Mouse (Mus musculus) liver, embryonic 14.5 days (tissue): Measurements from ENCODE around the gene Vps16. TPM values are rescaled to one million over a fixed set of nuclear protein-coding genes. Genes with fewer than 3 reads are reported as not detected.
A peak's percentile ranks its signal among the peaks of the same experiment; 100 is the strongest.

Source experiments
- ATAC-seq: fragments of 200-750 bp; cut with Nextera tagmentation; 2 replicates; pipeline ENCODE4 v1.8.0; 2017; ENCODE audit warnings: moderate number of reproducible peaks, mild to moderate bottlenecking, moderate library complexity; ENCODE audit not compliant: insufficient read depth
- DNase-seq, 3 experiments: peaks; one replicate each; pipeline ENCODE4 v3.0.0-alpha.2; 2012 to 2013; ENCODE audit warnings: low read depth in 3 of 3, low spot score in 3 of 3
- H3K27ac ChIP-seq: fragments of 300-500 bp; sonication (generic); 2 replicates; pipeline ENCODE4 v1.5.1; 2014; ENCODE audit warnings: moderate library complexity, mild to moderate bottlenecking, control low read depth, inconsistent platforms
- H3K27me3 ChIP-seq: fragments of 300-500 bp; sonication (generic); 2 replicates; pipeline ENCODE4 v1.6.1; 2014; ENCODE audit warnings: mild to moderate bottlenecking, low read length, moderate library complexity; ENCODE audit not compliant: control insufficient read depth, insufficient read depth
- H3K36me3 ChIP-seq: fragments of 300-500 bp; sonication (generic); replicated peaks from 2 replicates; pipeline ENCODE4 v1.6.1; 2014; ENCODE audit warnings: low read depth; ENCODE audit not compliant: control insufficient read depth, insufficient read depth
- H3K4me1 ChIP-seq, 2 experiments: fragments of 200-500 bp in 1 of 2; fragments of 300-500 bp in 1 of 2; sonication (generic) in 1 of 2; replicated peaks; 2 replicates each; pipeline ENCODE4 v1.6.1; 2012 to 2014; ENCODE audit warnings: antibody characterized with exemption in 1 of 2, inconsistent platforms in 1 of 2, low read length in 1 of 2; ENCODE audit not compliant: control insufficient read depth in 2 of 2, insufficient read depth in 2 of 2
- H3K4me2 ChIP-seq: fragments of 300-500 bp; sonication (generic); 2 replicates; pipeline ENCODE4 v1.6.1; 2014; ENCODE audit warnings: low read depth, mild to moderate bottlenecking, control low read depth, moderate library complexity
- H3K4me3 ChIP-seq, 2 experiments: fragments of 200-500 bp in 1 of 2; fragments of 300-500 bp in 1 of 2; sonication (generic) in 1 of 2; 2 replicates each; pipeline ENCODE4 v1.5.1; 2012 to 2014; ENCODE audit warnings: low read depth in 2 of 2, low read length in 2 of 2, mild to moderate bottlenecking in 2 of 2, control low read depth in 1 of 2, inconsistent platforms in 1 of 2, moderate library complexity in 1 of 2; ENCODE audit not compliant: insufficient read depth in 1 of 2
- H3K9ac ChIP-seq: fragments of 300-500 bp; sonication (generic); replicated peaks from 2 replicates; pipeline ENCODE4 v1.6.1; 2014; ENCODE audit warnings: mild to moderate bottlenecking, control low read depth, moderate library complexity
- H3K9me3 ChIP-seq: fragments of 300-500 bp; sonication (generic); 2 replicates; pipeline ENCODE4 v1.6.1; 2016; ENCODE audit warnings: low read length, mixed read lengths; ENCODE audit not compliant: control insufficient read depth
- CTCF ChIP-seq: IDR thresholded peaks from 2 replicates; pipeline ENCODE4 v1.5.1; 2016; ENCODE audit warnings: antibody characterized with exemption, low read depth, control low read depth
- EP300 ChIP-seq: IDR thresholded peaks from 2 replicates; pipeline ENCODE4 v1.6.1; 2016; ENCODE audit warnings: antibody characterized with exemption, low read depth
- WGBS: fragments of 180-500 bp; shearing (Covaris S2); extraction: QIAGEN DNeasy Blood & Tissue Kit; methylation state at CpG from one replicate; pipeline ENCODE4 v1.1.7; 2014; ENCODE audit not compliant: insufficient replicate concordance; 5-methylcytosine and 5-hydroxymethylcytosine counted together
- polyA plus RNA-seq, 2 experiments: library from polyadenylated mRNA; depleted of rRNA in 1 of 2; stranded (reverse) in 1 of 2; unstranded in 1 of 2; fragments of >200 nt; fragmentation: Nextera tagmentation in 1 of 2; extraction: Ambion mirVana in 1 of 2; gene quantifications; 2 replicates each; pipeline versions ENCODE4 v1.2.1 to v1.2.3; 2012 to 2014

Vps16 gene
- polyA plus RNA-seq (2012; rRNA removed) (34.1 and 38.3 TPM in 2 replicates), polyA plus RNA-seq (2014; fragmentation: Nextera tagmentation; extraction: Ambion mirVana) (26.8 and 31.3 TPM in 2 replicates)

DNA sequence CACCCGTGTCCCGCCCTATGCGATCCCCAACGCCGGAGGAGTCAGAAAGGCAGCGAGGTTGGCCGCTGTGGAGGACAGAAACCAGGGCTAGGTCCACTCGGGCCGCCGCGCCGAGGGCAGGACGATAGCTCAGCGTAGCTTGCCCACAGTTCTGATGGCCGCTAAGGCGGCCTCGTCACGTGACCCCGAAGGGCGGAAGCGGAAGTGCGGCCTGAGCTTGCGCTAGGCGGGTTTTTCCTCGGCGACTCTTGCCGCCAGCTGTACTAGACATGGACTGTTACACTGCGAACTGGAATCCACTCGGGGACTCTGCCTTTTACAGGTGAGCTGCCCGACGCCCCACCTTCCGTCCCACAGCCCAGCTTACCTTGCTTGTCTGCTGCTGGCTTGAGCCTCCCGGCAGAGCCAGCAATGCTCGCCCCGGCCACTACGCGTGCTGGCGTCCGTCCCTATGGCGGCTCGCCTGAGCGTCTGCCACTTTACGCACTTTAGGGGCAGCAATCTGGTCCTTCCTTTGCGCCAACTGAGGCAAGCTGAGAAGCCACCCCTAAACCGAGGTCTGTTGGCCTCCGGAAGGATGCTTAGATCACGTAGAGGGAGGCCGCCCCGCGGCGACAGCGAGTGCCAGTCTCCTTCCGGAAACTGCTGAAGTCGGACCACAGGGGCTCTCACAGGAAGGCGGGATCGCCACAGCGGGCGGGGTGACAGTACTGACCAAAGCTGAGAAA is at the start of gene Vps16, which contains the start of gene Pced1a:
Gene Vps16 (plus strand): TSS at position 214 of the 728 bp plus-strand sequence.
Gene Pced1a (minus strand): TSS at position 576 of the 728 bp plus-strand sequence.
- peak; percentile 95 for ATAC-seq
- peak within 1 kb of the TSS; percentile 91 for H3K9ac ChIP-seq
- peak within 1 kb of the TSS; percentile 99 for H3K4me2 ChIP-seq
- H3K9me3 ChIP-seq = no peaks in the 10 kb centered on the region
- peaks cover 10 to 14% of the 10 kb centered on the region in 2 experiments for H3K4me1 ChIP-seq
- H3K27me3 ChIP-seq = no peaks in the 10 kb centered on the region
- TF ChIP-seq CTCF (peak; percentile 89), EP300 (no peak)
- no peaks in the 10 kb centered on the region for H3K36me3 ChIP-seq
- H3K27ac ChIP-seq = peak within 1 kb of the TSS; percentile 53
- under 1% methylated on average over 58 of the region's 58 CpGs for WGBS
- peak; percentile 75 to 84 (median 75) for DNase-seq
- H3K4me3 ChIP-seq = peak within 1 kb of the TSS; percentile 73 to 81

GRCm38 (mm10) chr2:130374951-130375350 is 49.2 kb upstream of the Vps16 start:
- WGBS = 56% methylated on average over 4 of the region's 4 CpGs
- H3K36me3 ChIP-seq = no peaks in the 10 kb centered on the region
- no peak for ATAC-seq

GRCm38 (mm10) chr2:130383205-130383604 is 40.9 kb upstream of the Vps16 start:
- DNase-seq = no peak
- no peaks in the 10 kb centered on the region for H3K36me3 ChIP-seq
- H3K9me3 ChIP-seq = no peaks in the 10 kb centered on the region
- 45% methylated on average over 3 of the region's 3 CpGs for WGBS
- no peak for TF ChIP-seq CTCF
- no peaks in the 10 kb centered on the region for H3K27me3 ChIP-seq
- H3K4me1 ChIP-seq = no peaks in the 10 kb centered on the region
- no peak overlapping the region for H3K4me3 ChIP-seq
- H3K9ac ChIP-seq = no peak overlapping the region
- ATAC-seq = no peak
- no peak overlapping the region for H3K4me2 ChIP-seq
- no peak overlapping the region for H3K27ac ChIP-seq

More at GRCm38 (mm10) chr2:130374951-130375350, 49.2 kb upstream of the Vps16 start:
- no peaks in the 10 kb centered on the region for H3K9me3 ChIP-seq
- no peak overlapping the region for H3K4me2 ChIP-seq
- no peak overlapping the region for H3K9ac ChIP-seq
- no peak for DNase-seq
- no peak for TF ChIP-seq EP300
- TF ChIP-seq CTCF = no peak
- peaks cover 0 to 10% of the 10 kb centered on the region in 2 experiments; a peak in 2 of 4 replicates for H3K4me1 ChIP-seq
- H3K27me3 ChIP-seq = no peaks in the 10 kb centered on the region
- no peak overlapping the region for H3K4me3 ChIP-seq
- H3K27ac ChIP-seq = no peak overlapping the region

GRCm38 (mm10) chr2:130383895-130384294 is 40.2 kb upstream of the Vps16 start:
- WGBS = 59% methylated on average over 6 of the region's 6 CpGs
- no peaks in the 10 kb centered on the region for H3K9me3 ChIP-seq
- no peak overlapping the region for H3K9ac ChIP-seq
- H3K4me1 ChIP-seq = no peaks in the 10 kb centered on the region
- DNase-seq = no peak
- H3K36me3 ChIP-seq = no peaks in the 10 kb centered on the region
- no peak overlapping the region for H3K4me2 ChIP-seq
- no peak overlapping the region for H3K4me3 ChIP-seq
- no peak for ATAC-seq
- TF ChIP-seq CTCF (no peak), EP300 (no peak)
- H3K27me3 ChIP-seq = no peaks in the 10 kb centered on the region
- H3K27ac ChIP-seq = no peak overlapping the region

GRCm38 (mm10) chr2:130386212-130386611 is 37.9 kb upstream of the Vps16 start:
- DNase-seq = no peak

More at GRCm38 (mm10) chr2:130386212-130386611, 37.9 kb upstream of the Vps16 start:
- ATAC-seq = no peak
- Histone ChIP-seq H3K9ac (no peak overlapping the region), H3K4me2 (no peak overlapping the region), H3K9me3 (no peaks in the 10 kb centered on the region), H3K27ac (no peak overlapping the region), H3K4me3 (no peak overlapping the region), H3K36me3 (no peaks in the 10 kb centered on the region), H3K4me1 (no peaks in the 10 kb centered on the region), H3K27me3 (no peaks in the 10 kb centered on the region)
- WGBS = 57% methylated on average over 1 of the region's 1 CpGs
- TF ChIP-seq CTCF (no peak), EP300 (no peak)
